Mouse (Mus musculus) stomach, embryonic 16.5 days (tissue): ENCODE results near the gene T. TPM values are rescaled to one million over a fixed set of nuclear protein-coding genes. Genes with fewer than 3 reads are reported as not detected.
A peak's percentile ranks its signal among the peaks of the same experiment; 100 is the strongest.

ENCODE experiments used
- ATAC-seq: fragments of 200-750 bp; cut with Nextera tagmentation; 2 replicates; pipeline ENCODE4 v1.8.0; 2017; ENCODE audit warnings: moderate number of reproducible peaks, moderate TSS enrichment; ENCODE audit not compliant: insufficient read depth, low FRiP score
- H3K27ac ChIP-seq: fragments of 300-500 bp; sonication (generic); 2 replicates; pipeline ENCODE4 v1.5.1; 2014; ENCODE audit warnings: low read length
- H3K27me3 ChIP-seq: fragments of 300-500 bp; sonication (generic); 2 replicates; pipeline ENCODE4 v1.6.1; 2014; ENCODE audit warnings: low read length, control low read depth, mixed read lengths; ENCODE audit not compliant: control insufficient read depth, insufficient read depth
- H3K36me3 ChIP-seq: fragments of 300-500 bp; sonication (generic); 2 replicates; pipeline ENCODE4 v1.6.1; 2014; ENCODE audit warnings: low read length; ENCODE audit not compliant: control insufficient read depth, insufficient read depth
- H3K4me1 ChIP-seq: fragments of 300-500 bp; sonication (generic); 2 replicates; pipeline ENCODE4 v1.6.1; 2014; ENCODE audit warnings: low read length, control low read depth, mixed read lengths; ENCODE audit not compliant: control insufficient read depth, insufficient read depth
- H3K4me2 ChIP-seq: fragments of 300-500 bp; sonication (generic); 2 replicates; pipeline ENCODE4 v1.6.1; 2014; ENCODE audit warnings: low read depth, low read length, mixed read lengths
- H3K4me3 ChIP-seq: fragments of 300-500 bp; sonication (generic); replicated peaks from 2 replicates; pipeline ENCODE4 v1.5.1; 2014; ENCODE audit warnings: mild to moderate bottlenecking, low read length
- H3K9ac ChIP-seq: fragments of 300-500 bp; sonication (generic); 2 replicates; pipeline ENCODE4 v1.6.1; 2014; ENCODE audit warnings: low read length
- H3K9me3 ChIP-seq: fragments of 300-500 bp; sonication (generic); replicated peaks from 2 replicates; pipeline ENCODE4 v1.6.1; 2016; ENCODE audit warnings: low read length, control low read depth; ENCODE audit not compliant: control insufficient read depth
- WGBS: fragments of 180-500 bp; shearing (Covaris S2); extraction: QIAGEN DNeasy Blood & Tissue Kit; methylation state at CpG from one replicate; pipeline ENCODE4 v1.1.7; 2014; 5-methylcytosine and 5-hydroxymethylcytosine counted together
- polyA plus RNA-seq: library from polyadenylated mRNA; unstranded; fragments of >200 nt; fragmentation: Nextera tagmentation; extraction: Ambion mirVana; gene quantifications from 2 replicates; pipeline ENCODE4 v1.2.1, GENCODE M21; 2015

T gene
- polyA plus RNA-seq, 1 experiment from 2014 or later, result 0.22 TPM

DNA sequence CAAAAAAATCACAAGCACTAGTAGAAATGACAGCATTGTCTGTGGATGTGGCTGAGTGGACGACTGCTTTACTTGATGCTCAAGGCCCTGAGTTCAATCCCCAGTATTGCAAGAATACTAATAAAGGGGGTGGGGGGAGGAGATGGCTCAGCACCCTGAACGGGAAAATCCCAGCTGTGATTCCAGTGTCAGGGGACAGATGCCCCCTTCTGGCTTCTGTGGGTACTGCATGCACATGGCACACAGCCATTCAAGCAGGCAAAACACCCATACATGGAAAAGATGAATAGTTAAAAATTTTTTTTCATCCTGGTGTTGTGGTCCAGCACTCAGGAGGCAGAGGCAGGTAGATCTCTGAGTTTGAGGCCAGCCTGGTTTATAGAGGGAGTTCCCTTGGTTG is 10.9 kb upstream of the T start:
- Histone ChIP-seq H3K4me2 (no peak overlapping the region), H3K27ac (no peak overlapping the region), H3K9me3 (no peaks in the 10 kb centered on the region), H3K4me3 (no peak overlapping the region), H3K4me1 (no peaks in the 10 kb centered on the region), H3K36me3 (no peaks in the 10 kb centered on the region), H3K27me3 (peaks cover 4% of the 10 kb centered on the region; the same call in 1 of the 2 replicates), H3K9ac (no peak overlapping the region)
- 52% methylated on average over 2 of the region's 2 CpGs for WGBS
- ATAC-seq, result no peak

DNA sequence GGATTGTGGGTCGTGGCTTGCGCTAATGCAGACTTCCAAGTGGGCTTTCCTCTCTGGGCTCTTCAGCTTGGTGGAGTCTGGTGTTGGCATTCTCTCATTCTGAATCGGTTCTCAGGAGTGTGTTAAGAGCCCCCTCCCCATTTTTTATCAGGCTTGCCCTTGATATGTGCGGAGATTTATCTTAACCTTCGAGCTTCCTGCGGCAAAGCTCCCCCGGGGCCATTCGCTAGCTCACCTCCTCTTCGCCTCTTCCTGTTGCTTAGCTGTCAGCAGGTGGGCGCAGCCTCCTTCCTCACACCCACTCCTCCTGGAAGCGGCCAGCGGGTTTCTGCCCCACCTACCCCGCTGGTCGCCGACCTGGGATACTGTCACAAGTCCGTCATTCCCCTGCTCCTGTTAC is 4.8 kb upstream of the T start:
- no peaks in the 10 kb centered on the region for H3K36me3 ChIP-seq
- H3K9me3 ChIP-seq, result no peaks in the 10 kb centered on the region
- WGBS, result 2% methylated on average over 16 of the region's 16 CpGs
- no peak overlapping the region for H3K9ac ChIP-seq
- H3K27ac ChIP-seq, result no peak overlapping the region
- H3K27me3 ChIP-seq, result peaks cover 55% of the 10 kb centered on the region
- no peak overlapping the region for H3K4me3 ChIP-seq
- no peak overlapping the region for H3K4me2 ChIP-seq
- H3K4me1 ChIP-seq, result no peaks in the 10 kb centered on the region; the same call in 1 of the 2 replicates
- no peak for ATAC-seq

DNA sequence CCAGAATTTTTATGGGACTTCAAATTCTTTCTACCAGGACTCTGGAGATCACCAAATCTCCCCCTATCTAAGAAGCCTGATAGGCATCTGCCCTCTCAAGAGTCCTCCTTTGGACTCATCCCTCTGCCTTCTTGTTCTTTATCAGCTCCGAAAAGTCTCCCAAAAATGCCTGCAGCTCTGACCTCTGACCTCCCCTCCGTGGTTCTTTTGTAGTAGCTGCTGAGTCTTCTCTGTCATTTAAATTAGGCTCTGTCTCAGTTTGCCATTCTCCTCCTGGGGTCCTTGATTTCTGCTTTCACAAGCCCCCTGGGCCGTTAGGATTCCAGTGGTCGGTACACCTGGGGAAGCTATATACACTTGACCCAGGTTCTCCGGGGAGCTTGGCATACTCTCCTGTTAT is 4.3 kb upstream of the T start:
- no peak overlapping the region for H3K4me3 ChIP-seq
- no peak for ATAC-seq
- 3% methylated on average over 5 of the region's 5 CpGs for WGBS
- H3K27ac ChIP-seq, result no peak overlapping the region
- no peaks in the 10 kb centered on the region for H3K9me3 ChIP-seq
- peaks cover 60% of the 10 kb centered on the region for H3K27me3 ChIP-seq
- H3K4me1 ChIP-seq, result no peaks in the 10 kb centered on the region; the same call in 1 of the 2 replicates
- H3K4me2 ChIP-seq, result no peak overlapping the region
- H3K36me3 ChIP-seq, result no peaks in the 10 kb centered on the region
- H3K9ac ChIP-seq, result no peak overlapping the region

- Histone ChIP-seq H3K4me1 (no peaks in the 10 kb centered on the region; the same call in 1 of the 2 replicates), H3K4me3 (no peak overlapping the region), H3K27me3 (peaks cover 83% of the 10 kb centered on the region), H3K9ac (no peak overlapping the region), H3K27ac (no peak overlapping the region), H3K9me3 (no peaks in the 10 kb centered on the region), H3K4me2 (no peak overlapping the region), H3K36me3 (no peaks in the 10 kb centered on the region)
- ATAC-seq, result no peak
- 3% methylated on average over 17 of the region's 17 CpGs for WGBS
These were observed 1.9 kb upstream of the T start for GRCm38 (mm10) chr17:8432179-8432800.

DNA sequence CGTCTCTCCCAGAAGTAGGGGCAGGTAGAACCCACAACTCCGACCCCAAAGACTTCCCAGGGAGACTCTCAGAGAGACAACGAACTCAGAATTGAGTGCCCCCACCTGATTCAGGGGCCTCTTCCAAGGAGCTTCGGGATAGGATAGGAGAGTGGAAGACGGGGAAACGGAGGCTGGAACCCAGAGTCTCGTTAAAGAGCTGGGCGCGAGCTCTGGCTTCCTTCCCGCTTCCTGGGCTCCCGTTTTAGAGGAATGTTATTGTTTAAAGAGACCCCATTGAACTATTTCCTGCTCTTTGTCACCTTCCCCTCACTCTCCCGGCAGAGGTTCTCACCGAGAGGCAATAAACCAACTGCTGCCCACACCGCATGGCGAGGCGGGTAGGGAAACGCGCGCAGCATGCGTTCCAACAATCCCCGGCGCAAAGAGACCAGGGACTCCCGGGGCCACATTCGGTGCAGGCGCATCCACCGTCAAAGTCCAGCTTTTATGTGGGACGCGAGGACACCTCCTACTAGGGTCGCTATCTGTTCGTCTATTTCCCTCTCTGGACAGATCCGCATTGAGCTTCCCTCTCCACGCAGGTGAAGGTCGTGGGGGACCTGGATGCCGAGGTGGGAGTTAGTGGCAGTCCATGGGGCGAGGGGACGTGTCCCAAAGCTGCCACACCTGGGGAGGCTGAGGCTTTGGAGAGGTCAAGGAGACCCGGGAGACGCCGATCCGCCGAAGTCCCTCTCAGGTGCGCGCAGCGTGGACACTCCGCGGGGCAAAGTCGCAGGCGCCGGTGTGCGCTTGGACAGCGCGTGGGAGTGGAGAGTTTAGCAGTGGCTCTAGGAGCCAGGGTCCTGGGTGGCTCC is 874 bp upstream of the T start:
- H3K27ac ChIP-seq, result no peak overlapping the region
- H3K27me3 ChIP-seq, result peaks cover 85% of the 10 kb centered on the region
- H3K4me2 ChIP-seq, result peak overlapping the region; percentile 43
- no peak overlapping the region for H3K9ac ChIP-seq
- peak overlapping the region; percentile 27 for H3K4me3 ChIP-seq
- 0 out of 2 replicates have a peak, but pooled peaks have one; percentile 25 for ATAC-seq
- no peaks in the 10 kb centered on the region for H3K9me3 ChIP-seq
- H3K36me3 ChIP-seq, result no peaks in the 10 kb centered on the region
- H3K4me1 ChIP-seq, result no peaks in the 10 kb centered on the region; the same call in 1 of the 2 replicates
- 1% methylated on average over 52 of the region's 52 CpGs for WGBS

DNA sequence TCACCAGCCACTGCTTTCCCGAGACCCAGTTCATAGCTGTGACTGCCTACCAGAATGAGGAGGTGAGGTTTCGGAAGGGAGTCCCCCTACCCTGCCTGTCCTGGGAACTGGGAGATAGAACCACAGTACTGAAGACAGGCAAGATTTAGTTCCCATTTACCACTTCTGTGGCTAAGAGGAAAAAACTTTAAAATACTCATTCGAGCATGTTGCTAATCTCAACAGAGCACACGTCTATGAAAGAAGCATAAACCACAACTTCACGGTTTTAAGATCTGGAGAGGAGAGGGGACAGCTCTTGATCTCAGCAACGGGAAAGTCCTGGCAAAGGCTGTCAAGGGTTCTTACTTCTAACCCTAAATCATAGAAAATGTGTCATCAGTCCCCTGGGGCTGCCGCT is 2.0 kb downstream of the T start:
- Histone ChIP-seq H3K36me3 (no peaks in the 10 kb centered on the region), H3K9me3 (no peaks in the 10 kb centered on the region), H3K9ac (no peak overlapping the region), H3K4me3 (no peak overlapping the region), H3K4me1 (no peaks in the 10 kb centered on the region; the same call in 1 of the 2 replicates), H3K4me2 (no peak overlapping the region), H3K27me3 (peaks cover 65% of the 10 kb centered on the region), H3K27ac (no peak overlapping the region)
- no peak for ATAC-seq
- WGBS, result 51% methylated on average over 7 of the region's 7 CpGs

DNA sequence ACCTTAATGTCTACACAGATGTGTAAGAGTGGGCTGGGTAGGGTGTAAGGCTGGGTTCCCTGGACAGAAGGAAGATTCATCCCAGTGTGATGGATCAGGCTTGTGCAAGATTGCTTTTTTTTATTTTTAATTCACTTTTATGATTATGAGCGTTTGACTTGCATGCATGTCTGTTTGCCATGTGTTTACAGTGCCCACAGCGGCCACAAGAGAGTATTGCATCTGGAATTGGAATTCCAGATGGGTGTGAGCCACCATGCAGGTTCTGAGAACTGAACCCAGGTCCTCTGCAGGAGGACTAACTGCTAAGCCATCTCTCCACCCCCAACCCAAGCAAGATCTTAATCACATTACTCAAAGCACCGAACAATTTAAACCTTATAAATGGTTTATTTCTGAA is 9.8 kb downstream of the T start:
- H3K4me1 ChIP-seq, result no peaks in the 10 kb centered on the region
- no peak overlapping the region for H3K4me3 ChIP-seq
- H3K27ac ChIP-seq, result no peak overlapping the region
- no peak for ATAC-seq
- no peak overlapping the region for H3K4me2 ChIP-seq
- no peaks in the 10 kb centered on the region for H3K36me3 ChIP-seq
- no peaks in the 10 kb centered on the region for H3K9me3 ChIP-seq
- WGBS, result 56% methylated on average over 3 of the region's 3 CpGs
- no peaks in the 10 kb centered on the region; the same call in 1 of the 2 replicates for H3K27me3 ChIP-seq
- H3K9ac ChIP-seq, result no peak overlapping the region

DNA sequence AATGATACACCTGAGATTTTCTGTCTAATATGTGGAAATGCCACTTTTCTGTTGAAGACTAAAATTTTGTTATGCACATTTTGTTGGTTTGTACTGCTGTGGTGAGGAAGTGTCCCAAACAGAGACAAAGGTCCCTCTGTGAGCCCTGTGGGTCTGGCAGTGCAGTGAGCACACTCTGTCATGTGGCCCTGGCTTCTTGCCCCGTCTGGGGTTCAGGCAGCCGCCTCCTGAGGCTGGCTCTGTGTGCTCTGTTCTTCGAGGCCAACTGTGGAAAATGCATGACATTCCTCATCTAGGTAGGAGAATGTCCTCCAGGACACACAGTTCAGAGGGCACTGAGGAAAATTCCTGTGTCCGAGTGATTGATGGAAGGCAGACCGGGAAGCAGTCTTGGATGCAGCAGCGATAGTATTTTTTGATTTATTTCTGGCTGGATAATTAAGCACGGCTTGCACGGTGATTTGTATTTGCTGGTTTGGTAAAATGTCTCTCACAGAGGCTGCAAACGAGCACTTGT is 13.5 kb downstream of the T start:
- ATAC-seq, result no peak
- H3K27me3 ChIP-seq, result no peaks in the 10 kb centered on the region; the same call in 1 of the 2 replicates
- 17% methylated on average over 9 of the region's 9 CpGs for WGBS
- no peaks in the 10 kb centered on the region for H3K36me3 ChIP-seq
- no peak overlapping the region for H3K4me3 ChIP-seq
- H3K9ac ChIP-seq, result no peak overlapping the region
- H3K9me3 ChIP-seq, result no peaks in the 10 kb centered on the region
- H3K4me1 ChIP-seq, result no peaks in the 10 kb centered on the region
- H3K4me2 ChIP-seq, result no peak overlapping the region
- no peak overlapping the region for H3K27ac ChIP-seq

GRCm38 (mm10) chr17:8448324-8448723 is 14.1 kb downstream of the T start:
- Histone ChIP-seq H3K27ac (no peak overlapping the region), H3K9me3 (no peaks in the 10 kb centered on the region), H3K4me1 (no peaks in the 10 kb centered on the region), H3K9ac (no peak overlapping the region), H3K27me3 (no peaks in the 10 kb centered on the region; the same call in 1 of the 2 replicates), H3K4me2 (no peak overlapping the region), H3K4me3 (no peak overlapping the region), H3K36me3 (no peaks in the 10 kb centered on the region)
- no peak for ATAC-seq
- 64% methylated on average over 3 of the region's 3 CpGs for WGBS
